Mouse (Mus musculus) liver, postnatal 0 days (tissue): ENCODE data around the gene Aspdh.

Experiments
- CTCF ChIP-seq: sonication (generic); IDR thresholded peaks from 2 replicates; pipeline ENCODE4 v1.5.1; 2016; ENCODE audit warnings: antibody characterized with exemption, low read depth
- EP300 ChIP-seq: IDR thresholded peaks from 2 replicates; pipeline ENCODE4 v1.6.1; 2016; ENCODE audit warnings: antibody characterized with exemption, low read depth, mild to moderate bottlenecking

- no peak for TF ChIP-seq CTCF
- TF ChIP-seq EP300 = no peak
Observed at GRCm38 (mm10) chr7:44440479-44440878, 24.7 kb upstream of the Aspdh start.
